Mouse (Mus musculus) midbrain, embryonic 14.5 days (tissue): Measurements from ENCODE around the gene Trank1. TPM values are rescaled to one million over a fixed set of nuclear protein-coding genes. Genes with fewer than 3 reads are reported as not detected.

Experiments used
- polyA plus RNA-seq: library from polyadenylated mRNA; unstranded; fragments of >200 nt; fragmentation: Nextera tagmentation; extraction: Ambion mirVana; gene quantifications from 2 replicates; pipeline ENCODE4 v1.2.1, GENCODE M21; 2014

Trank1 gene
- polyA plus RNA-seq, 1 experiment from 2014 or later: 14.2 TPM

Other genes with a start within 250 kb of the Trank1 start
- gene Lrrfip2, start 194.1 kb upstream of the Trank1 start, polyA plus RNA-seq: 45.1 and 50.7 TPM in 2 replicates
- 25.0 and 30.4 TPM in 2 replicates for gene Mlh1, start 39.9 kb upstream of the Trank1 start, polyA plus RNA-seq
- gene Epm2aip1, start 39.8 kb upstream of the Trank1 start, polyA plus RNA-seq: 77.0 and 93.4 TPM in 2 replicates
- gene Dclk3, start 127.3 kb downstream of the Trank1 start, polyA plus RNA-seq: 3.4 and 4.3 TPM in 2 replicates